8 mouse cellular contexts compared by ENCODE assay signal in the genomic region with DNA sequence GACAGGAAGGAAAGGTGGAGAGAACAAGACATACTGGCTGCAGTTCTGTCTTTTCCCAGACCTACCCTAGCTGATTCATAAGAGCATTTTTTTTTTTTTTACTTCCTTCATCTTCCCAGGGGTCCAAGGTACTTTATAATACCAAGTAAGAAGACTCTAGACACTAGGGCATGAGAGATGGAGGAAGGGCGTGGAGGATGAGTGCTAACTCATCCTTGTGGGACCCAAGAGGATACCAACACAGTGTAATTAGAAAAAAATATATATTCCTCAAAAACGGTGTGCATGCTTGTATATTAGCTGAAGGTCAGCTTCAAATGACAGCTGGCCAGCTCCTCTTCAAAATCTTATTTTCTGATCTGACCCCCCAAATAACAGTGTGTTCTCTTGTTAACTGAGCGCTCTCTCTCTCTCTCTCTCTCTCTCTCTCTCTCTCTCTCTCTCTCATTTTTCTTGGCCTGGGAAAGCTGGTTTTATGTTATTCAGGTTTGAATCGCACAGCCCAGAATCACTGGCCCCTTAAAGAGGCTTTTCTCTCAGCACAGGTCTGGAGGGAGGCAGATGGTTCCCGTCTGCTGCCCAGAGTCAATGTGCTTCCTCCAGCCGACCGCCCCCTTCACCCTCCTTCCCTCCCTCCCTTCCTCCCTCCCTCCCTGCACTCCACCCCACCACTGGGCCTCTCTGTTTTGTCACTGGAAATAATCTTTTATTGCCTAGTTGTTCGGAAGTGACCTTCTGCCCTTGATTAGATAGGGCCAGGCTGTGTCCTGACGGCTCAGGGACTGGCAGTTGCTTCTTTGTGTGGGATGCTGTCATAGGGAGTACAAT. TPM values are rescaled to one million over a fixed set of nuclear protein-coding genes. Genes with fewer than 3 reads are reported as not detected.
DNase-seq lines count a peak whose midpoint lies in the region; ATAC-seq and TF ChIP-seq lines count a peak whose summit lies in the region.

No protein-coding gene starts in this region.

- H3K9me3 ChIP-seq in heart, embryonic 12.5 days (replicated peaks), result peaks cover 31% of the 10 kb centered on the region
- H3K9me3 ChIP-seq in kidney, embryonic 16.5 days (ENCODE audit: low read length), result peaks cover 15% of the 10 kb centered on the region
- H3K9me3 ChIP-seq in midbrain, embryonic 10.5 days (replicated peaks), result peaks cover 27% of the 10 kb centered on the region

- peaks cover 11% of the 10 kb centered on the region for H3K4me1 ChIP-seq in heart, embryonic 12.5 days (replicated peaks)
- peaks cover 25% of the 10 kb centered on the region for H3K4me1 ChIP-seq in kidney, embryonic 16.5 days (ENCODE audit: insufficient read depth, low read length)
- H3K4me1 ChIP-seq in midbrain, embryonic 10.5 days, result peaks cover 32% of the 10 kb centered on the region

- DNase-seq in urinary bladder, postnatal 14 days (ENCODE audit: low spot score), result peak; percentile 56
- no peak for DNase-seq in urinary bladder, postnatal 25 days (ENCODE audit: low spot score)
- peak; percentile 84 for DNase-seq in midbrain, embryonic 10.5 days (ENCODE audit: low spot score)
- no peak for DNase-seq in right cerebral cortex, postnatal 25 days
- DNase-seq in left cerebral cortex, adult 2 months (ENCODE audit: extremely low spot score in 1 of 2, low spot score in 2 of 2), result no peak
- DNase-seq in cerebellum, adult 9-10 months, result no peak

- no peak overlapping the region for H3K4me3 ChIP-seq in heart, embryonic 12.5 days
- H3K4me3 ChIP-seq in kidney, embryonic 16.5 days (ENCODE audit: low read length), result no peak overlapping the region
- 0 out of 2 replicates have a peak overlapping the region, but pooled peaks have one; percentile 7 for H3K4me3 ChIP-seq in midbrain, embryonic 10.5 days
- H3K4me3 ChIP-seq in left cerebral cortex, adult 2 months, result no peak overlapping the region

- 0 out of 2 replicates have a peak overlapping the region, but pooled peaks have one; percentile 4 for H3K27ac ChIP-seq in heart, embryonic 12.5 days (ENCODE audit: poor library complexity, severe bottlenecking)
- H3K27ac ChIP-seq in kidney, embryonic 16.5 days (ENCODE audit: low read length), result peak overlapping the region; percentile 63
- H3K27ac ChIP-seq in midbrain, embryonic 10.5 days (replicated peaks), result peak overlapping the region; percentile 81
- no peak overlapping the region for H3K27ac ChIP-seq in left cerebral cortex, adult 2 months

- ATAC-seq in heart, embryonic 12.5 days (ENCODE audit: insufficient number of reproducible peaks, low FRiP score), result peak; percentile 79
- ATAC-seq in kidney, embryonic 16.5 days (ENCODE audit: low FRiP score, low TSS enrichment), result peak; percentile 96

- no peak overlapping the region for H3K9ac ChIP-seq in heart, embryonic 12.5 days
- no peak overlapping the region for H3K9ac ChIP-seq in kidney, embryonic 16.5 days (replicated peaks; ENCODE audit: low read length)

- H3K27me3 ChIP-seq in heart, embryonic 12.5 days (replicated peaks), result peaks cover 17% of the 10 kb centered on the region; the same call in 1 of the 2 replicates
- no peaks in the 10 kb centered on the region for H3K27me3 ChIP-seq in kidney, embryonic 16.5 days (ENCODE audit: insufficient read depth, low read length)
- H3K27me3 ChIP-seq in midbrain, embryonic 10.5 days (ENCODE audit: low read depth, poor library complexity, severe bottlenecking), result peaks cover 94% of the 10 kb centered on the region

- no peaks in the 10 kb centered on the region for H3K36me3 ChIP-seq in heart, embryonic 12.5 days
- H3K36me3 ChIP-seq in kidney, embryonic 16.5 days (ENCODE audit: insufficient read depth, low read length), result peaks cover 12% of the 10 kb centered on the region; the same call in 1 of the 2 replicates
- peaks cover 7% of the 10 kb centered on the region; the same call in 1 of the 2 replicates for H3K36me3 ChIP-seq in midbrain, embryonic 10.5 days

- intact Hi-C loops in left cerebral cortex, adult 2 months (cut with DNase I), result no loop called here

- 17% methylated on average over 9 of the region's 9 CpGs for WGBS in heart, embryonic 12.5 days
- WGBS in kidney, embryonic 16.5 days, result 7% methylated on average over 9 of the region's 9 CpGs
- WGBS in midbrain, embryonic 10.5 days, result 15% methylated on average over 9 of the region's 9 CpGs

- TF ChIP-seq CTCF in left cerebral cortex, adult 2 months (IDR thresholded peaks at IDR 0.05), result no peak

- H3K4me2 ChIP-seq in heart, embryonic 12.5 days, result 0 out of 2 replicates have a peak overlapping the region, but pooled peaks have one; percentile 10
- H3K4me2 ChIP-seq in kidney, embryonic 16.5 days (replicated peaks; ENCODE audit: low read depth, low read length), result peak overlapping the region; percentile 17; the same call in 1 of the 2 replicates

RNA-seq across cellular contexts. Expression of a gene that starts 26.8 kb away (rescaled TPM):
- 5.1 and 5.4 TPM in 2 replicates for polyA plus RNA-seq in heart, embryonic 12.5 days (2016; fragmentation: Nextera tagmentation; extraction: Ambion mirVana)
- polyA plus RNA-seq in kidney, embryonic 16.5 days (2015; fragmentation: Nextera tagmentation; extraction: Ambion mirVana), result 36.2 and 39.6 TPM in 2 replicates
- 18.2 and 19.6 TPM in 2 replicates for polyA plus RNA-seq in midbrain, embryonic 10.5 days (2016; fragmentation: Nextera tagmentation; extraction: Ambion mirVana)
- 10 to 100 TPM in 1 of 2 experiments, 1 to 10 TPM in 1; 9.7 to 11.0 TPM for total RNA-seq in left cerebral cortex, adult 2 months (2021)

RNA-seq across cellular contexts. Expression of a gene that starts 57.8 kb away (rescaled TPM):
- polyA plus RNA-seq in heart, embryonic 12.5 days (2016; fragmentation: Nextera tagmentation; extraction: Ambion mirVana), result 1.5 and 1.8 TPM in 2 replicates
- 7.5 and 9.6 TPM in 2 replicates for polyA plus RNA-seq in kidney, embryonic 16.5 days (2015; fragmentation: Nextera tagmentation; extraction: Ambion mirVana)
- polyA plus RNA-seq in midbrain, embryonic 10.5 days (2016; fragmentation: Nextera tagmentation; extraction: Ambion mirVana), result 2.6 and 2.9 TPM in 2 replicates
- 1 to 10 TPM; 3.5 to 3.7 TPM for total RNA-seq in left cerebral cortex, adult 2 months (2021)

Comparison
In these comparisons a context has a peak if more than half of its experiments do, and no peak if none do; other contexts are left out.
1. DNase-seq: peak in urinary bladder, postnatal 14 days (single experiment) and midbrain, embryonic 10.5 days (single experiment); none in urinary bladder, postnatal 25 days (single experiment), right cerebral cortex, postnatal 25 days (single experiment), left cerebral cortex, adult 2 months (0 of 2) and cerebellum, adult 9-10 months (single experiment).